Mouse (Mus musculus) CH12.LX (cell line): Measurements from ENCODE around the gene Sun1.

Experiments
- CTCF ChIP-seq, 2 experiments: IDR thresholded peaks in 1 of 2; conservative IDR thresholded peaks in 1 of 2; 2 replicates each; pipeline ENCODE4 v1.5.1; 2011 to 2012; ENCODE audit warnings: low read depth in 2 of 2, low read length in 2 of 2, improper control_type of control experiment in 1 of 2, inconsistent platforms in 1 of 2, mild to moderate bottlenecking in 1 of 2, moderate library complexity in 1 of 2
- ELF1 ChIP-seq: IDR thresholded peaks from 2 replicates; pipeline ENCODE4 v1.6.1; 2014; ENCODE audit warnings: low read depth, mild to moderate bottlenecking, inconsistent platforms, low read length, improper control_type of control experiment
- EP300 ChIP-seq: IDR thresholded peaks from 2 replicates; pipeline ENCODE4 v1.6.1; 2011; ENCODE audit warnings: low read length, improper control_type of control experiment
- ETS1 ChIP-seq: conservative IDR thresholded peaks from 2 replicates; pipeline ENCODE4 v1.6.1; 2012; ENCODE audit warnings: low read depth, mild to moderate bottlenecking, inconsistent platforms, low read length, improper control_type of control experiment, moderate library complexity
- MAX ChIP-seq: IDR thresholded peaks from 2 replicates; pipeline ENCODE4 v1.6.1; 2011; ENCODE audit warnings: low read length, improper control_type of control experiment
- MXI1 ChIP-seq: IDR thresholded peaks from 2 replicates; pipeline ENCODE4 v1.6.1; 2011; ENCODE audit warnings: mild to moderate bottlenecking, low read depth, low read length, improper control_type of control experiment
- POLR2A ChIP-seq: IDR thresholded peaks from 2 replicates; pipeline ENCODE4 v1.6.1; 2011; ENCODE audit warnings: low read depth, mild to moderate bottlenecking, improper control_type of control experiment, low read length
- TBP ChIP-seq: conservative IDR thresholded peaks from 2 replicates; pipeline ENCODE4 v1.6.1; 2011; ENCODE audit warnings: low read depth, low read length, improper control_type of control experiment
- TCF12 ChIP-seq: IDR thresholded peaks from 2 replicates; pipeline ENCODE4 v1.6.1; 2014; ENCODE audit warnings: low read depth, mild to moderate bottlenecking, inconsistent platforms, low read length, improper control_type of control experiment
- UBTF ChIP-seq: IDR thresholded peaks from 2 replicates; pipeline ENCODE4 v1.6.1; 2012; ENCODE audit warnings: low read depth, mild to moderate bottlenecking, inconsistent platforms, low read length, improper control_type of control experiment, moderate library complexity
- USF1 ChIP-seq: IDR thresholded peaks from 2 replicates; pipeline ENCODE4 v1.6.1; 2014; ENCODE audit warnings: low read depth, mild to moderate bottlenecking, inconsistent platforms, low read length, improper control_type of control experiment
- ZNF384 ChIP-seq: IDR thresholded peaks from 2 replicates; pipeline ENCODE4 v1.6.1; 2012; ENCODE audit warnings: low read depth, low read length, improper control_type of control experiment, inconsistent platforms

DNA sequence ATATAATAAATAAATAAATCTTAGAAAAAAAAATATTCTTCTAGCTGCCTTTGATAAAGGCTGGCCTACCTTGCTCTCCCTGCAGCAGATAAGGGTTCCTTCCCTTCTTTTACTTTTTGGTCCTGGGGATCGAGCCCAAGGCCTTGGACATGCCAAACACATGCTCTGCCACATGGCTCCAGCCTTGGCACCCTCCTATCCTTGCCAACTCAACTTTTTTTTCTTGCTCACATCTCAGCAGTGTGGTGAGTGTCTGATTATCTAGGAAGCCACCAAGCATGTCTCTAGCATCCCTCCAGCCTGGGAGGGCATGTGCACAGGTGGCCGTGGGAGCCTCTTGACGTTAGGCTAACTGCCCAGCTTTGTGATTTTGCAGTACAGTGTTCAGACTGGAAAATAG lies 27.9 kb downstream of the Sun1 start:
- TF ChIP-seq POLR2A (no peak), ZNF384 (no peak), ELF1 (no peak), CTCF (conservative IDR thresholded peaks at IDR 0.05 in 1 of 2, IDR thresholded peaks at IDR 0.05 in 1 of 2; ENCODE audit: low read depth in 2 of 2, low read length in 2 of 2) (no peak), EP300 (no peak), USF1 (no peak), TBP (no peak), TCF12 (no peak), UBTF (no peak), MXI1 (no peak), ETS1 (no peak), MAX (no peak)
